Mouse (Mus musculus) neutrophil, adult 65 days (primary cell): ENCODE results near the gene Asap2. TPM values are rescaled to one million over a fixed set of nuclear protein-coding genes. Genes with fewer than 3 reads are reported as not detected.

ENCODE experiments used
- total RNA-seq: library from RNA; stranded (reverse); gene quantifications from 2 replicates; pipeline ENCODE4 v1.2.4, GENCODE M21; 2023

Asap2 gene
- 3.1 and 5.6 TPM in 2 replicates for total RNA-seq

GRCm38 (mm10) chr12:20990132-20990531, at the start of gene Asap2:
Asap2 (plus strand) TSS chr12:20990459.

GRCm38 (mm10) chr12:21284761-21285441, 294.6 kb downstream of the Asap2 start, which contains the start of gene Cpsf3:
Cpsf3 (plus strand) TSS chr12:21285391.

DNA sequence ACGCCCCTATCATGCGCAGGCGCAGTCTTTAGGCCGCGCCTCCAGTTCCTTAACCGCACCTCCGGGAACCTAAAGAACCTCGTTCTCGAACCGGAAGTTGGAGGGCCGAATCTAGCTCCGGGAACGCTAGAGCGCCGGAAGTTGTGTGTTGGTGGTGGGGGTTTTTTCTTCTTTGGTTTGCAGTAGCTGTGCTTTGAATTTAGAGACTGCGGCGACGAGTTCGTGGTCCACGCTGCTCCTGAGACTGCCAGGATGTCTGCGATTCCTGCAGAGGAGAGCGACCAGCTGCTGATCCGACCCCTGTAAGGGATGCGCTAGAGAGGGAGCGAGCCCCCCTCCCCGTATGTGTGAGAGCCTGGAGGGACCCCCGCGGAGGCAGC, 296.0 kb downstream of the Asap2 start, which contains the start of gene Itgb1bp1:
TSS of gene Itgb1bp1 (minus strand) at position 42 of the 380 bp plus-strand sequence.

DNA sequence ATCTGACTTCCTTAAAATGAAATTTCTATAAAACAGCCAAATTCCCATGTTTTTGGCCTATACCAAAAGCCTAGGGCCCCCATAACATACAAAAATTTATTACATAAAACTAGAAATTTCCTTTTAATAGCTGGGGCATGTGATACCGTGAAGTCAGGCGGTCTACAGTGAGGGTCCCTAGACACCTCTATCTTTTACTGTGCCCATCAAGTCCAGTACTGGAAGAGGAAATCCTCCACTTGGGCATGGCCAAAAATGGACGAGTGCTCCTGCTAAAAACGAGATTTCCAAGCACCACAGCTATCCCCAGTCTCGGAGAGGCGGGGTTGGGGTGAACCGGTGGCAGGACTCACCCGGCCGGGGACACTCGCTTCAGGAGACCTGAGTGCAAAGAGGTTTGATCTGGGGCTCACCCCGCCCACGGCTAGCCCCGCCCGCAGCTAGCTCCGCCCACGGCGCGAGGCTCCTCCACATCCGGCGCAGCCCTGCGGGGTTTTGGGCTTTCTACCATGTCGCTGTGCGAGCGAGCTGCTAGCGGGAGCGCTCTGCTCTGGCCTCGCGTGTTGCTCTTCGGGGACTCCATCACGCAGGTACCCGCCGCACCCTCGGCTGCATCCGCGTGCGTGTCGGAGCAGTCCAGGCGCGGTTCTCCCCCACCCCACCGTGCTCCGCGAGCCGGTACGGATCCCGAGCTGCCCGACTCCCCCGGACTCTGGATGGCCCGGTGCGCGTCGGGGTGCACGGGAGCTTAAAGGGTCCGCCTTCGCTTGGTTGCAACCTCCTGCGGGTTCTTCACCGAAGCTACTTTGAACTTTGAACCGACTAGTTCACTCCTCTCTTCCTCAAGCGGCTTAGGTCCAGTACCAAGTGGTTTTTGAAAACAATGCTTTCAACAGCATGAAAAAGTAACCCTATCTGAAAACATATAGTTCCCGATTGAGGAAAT, 325.9 kb downstream of the Asap2 start, which contains the start of gene Iah1:
TSS of gene Iah1 (plus strand) at position 467 of the 946 bp plus-strand sequence.

